Mouse (Mus musculus) heart, embryonic 13.5 days (tissue): ENCODE measurements around the gene Mdp1. TPM values are rescaled to one million over a fixed set of nuclear protein-coding genes. Genes with fewer than 3 reads are reported as not detected.

Experiments
- ATAC-seq: fragments of 200-750 bp; cut with Nextera tagmentation; 2 replicates; pipeline ENCODE4 v1.8.0; 2017; ENCODE audit warnings: moderate TSS enrichment; ENCODE audit not compliant: insufficient number of reproducible peaks, low FRiP score, low TSS enrichment; ENCODE audit errors: extremely low read depth
- H3K27ac ChIP-seq: fragments of 300-500 bp; sonication (generic); replicated peaks from 2 replicates; pipeline ENCODE4 v1.5.1; 2015; ENCODE audit warnings: moderate library complexity, mild to moderate bottlenecking, inconsistent platforms
- H3K27me3 ChIP-seq: fragments of 300-500 bp; sonication (generic); replicated peaks from 2 replicates; pipeline ENCODE4 v1.6.1; 2015; ENCODE audit warnings: mild to moderate bottlenecking, inconsistent platforms
- H3K36me3 ChIP-seq: fragments of 300-500 bp; sonication (generic); 2 replicates; pipeline ENCODE4 v1.6.1; 2015; ENCODE audit warnings: mild to moderate bottlenecking, inconsistent platforms
- H3K4me1 ChIP-seq: fragments of 300-500 bp; sonication (generic); 2 replicates; pipeline ENCODE4 v1.6.1; 2015; ENCODE audit warnings: inconsistent platforms
- H3K4me2 ChIP-seq: fragments of 300-500 bp; sonication (generic); 2 replicates; pipeline ENCODE4 v1.6.1; 2015; ENCODE audit warnings: inconsistent platforms, mild to moderate bottlenecking, moderate library complexity
- H3K4me3 ChIP-seq: fragments of 300-500 bp; sonication (generic); 2 replicates; pipeline ENCODE4 v1.5.1; 2015; ENCODE audit warnings: moderate library complexity, mild to moderate bottlenecking, inconsistent platforms
- H3K9ac ChIP-seq: fragments of 300-500 bp; sonication (generic); 2 replicates; pipeline ENCODE4 v1.6.1; 2015; ENCODE audit warnings: inconsistent platforms, mild to moderate bottlenecking, moderate library complexity
- H3K9me3 ChIP-seq: fragments of 300-500 bp; sonication (generic); 2 replicates; pipeline ENCODE4 v1.6.1; 2016; ENCODE audit warnings: inconsistent platforms
- WGBS: fragments of 180-500 bp; shearing (Covaris S2); methylation state at CpG from one replicate; pipeline ENCODE4 v1.1.7; 2015; ENCODE audit warnings: mixed read lengths; 5-methylcytosine and 5-hydroxymethylcytosine counted together
- polyA plus RNA-seq: library from polyadenylated mRNA; unstranded; fragments of >200 nt; fragmentation: Nextera tagmentation; extraction: Ambion mirVana; gene quantifications from 2 replicates; pipeline ENCODE4 v1.2.1, GENCODE M21; 2015

The Mdp1 gene
- polyA plus RNA-seq, 1 experiment from 2014 or later: 74.3 TPM

- Histone ChIP-seq H3K36me3 (no peaks in the 10 kb centered on the region), H3K4me3 (no peak overlapping the region), H3K27ac (no peak overlapping the region), H3K4me1 (peaks cover 36% of the 10 kb centered on the region), H3K9me3 (no peaks in the 10 kb centered on the region), H3K4me2 (no peak overlapping the region), H3K9ac (no peak overlapping the region), H3K27me3 (no peaks in the 10 kb centered on the region)
- WGBS: 59% methylated on average over 2 of the region's 2 CpGs
- no peak for ATAC-seq
Measured at GRCm38 (mm10) chr14:55615876-55616275, 44.4 kb downstream of the Mdp1 start.

DNA sequence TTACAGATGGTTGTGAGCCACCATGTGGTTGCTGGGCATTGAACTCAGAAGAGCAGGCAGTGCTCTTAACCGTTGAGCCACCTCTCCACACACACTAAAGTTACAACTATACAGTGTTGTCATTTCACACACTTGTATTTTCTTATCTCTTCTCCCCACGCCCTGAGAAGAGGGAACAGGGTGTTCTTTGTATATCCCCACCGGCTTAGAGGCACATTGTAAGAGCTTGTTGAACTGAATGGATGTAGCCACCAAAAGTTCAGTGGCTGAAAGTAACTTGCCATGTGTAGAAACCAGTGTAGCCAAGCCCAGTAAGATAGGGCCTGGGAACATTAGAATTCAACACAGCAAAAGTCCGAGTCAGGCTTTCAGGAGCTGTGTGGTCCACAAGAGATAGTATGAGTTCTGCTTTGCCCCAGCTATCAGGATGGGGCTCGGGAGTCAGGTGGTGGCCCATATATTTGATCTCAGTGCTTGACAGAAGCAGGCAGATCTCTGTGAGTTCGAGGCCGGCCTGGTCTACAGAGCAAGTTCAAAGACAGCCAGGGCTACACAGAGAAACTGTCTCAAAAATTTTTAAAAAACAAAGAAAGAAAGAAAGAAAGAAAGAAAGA is 45.6 kb downstream of the Mdp1 start:
- no peaks in the 10 kb centered on the region for H3K27me3 ChIP-seq
- WGBS: 48% methylated on average over 7 of the region's 7 CpGs

GRCm38 (mm10) chr14:55613346-55613745 is 47.0 kb downstream of the Mdp1 start:
- no peak overlapping the region for H3K27ac ChIP-seq
- ATAC-seq: no peak
- WGBS: 24% methylated on average over 6 of the region's 6 CpGs
- no peaks in the 10 kb centered on the region for H3K9me3 ChIP-seq
- H3K4me1 ChIP-seq: peaks cover 30% of the 10 kb centered on the region
- H3K4me2 ChIP-seq: no peak overlapping the region
- no peaks in the 10 kb centered on the region for H3K27me3 ChIP-seq
- peaks cover 23% of the 10 kb centered on the region for H3K36me3 ChIP-seq
- no peak overlapping the region for H3K4me3 ChIP-seq
- H3K9ac ChIP-seq: no peak overlapping the region

More for the DNA sequence above, 45.6 kb downstream of the Mdp1 start:
- Histone ChIP-seq H3K36me3 (peaks cover 10% of the 10 kb centered on the region), H3K4me1 (peaks cover 36% of the 10 kb centered on the region), H3K9ac (no peak overlapping the region), H3K4me2 (no peak overlapping the region), H3K9me3 (no peaks in the 10 kb centered on the region), H3K4me3 (no peak overlapping the region), H3K27ac (no peak overlapping the region)
- ATAC-seq: no peak

DNA sequence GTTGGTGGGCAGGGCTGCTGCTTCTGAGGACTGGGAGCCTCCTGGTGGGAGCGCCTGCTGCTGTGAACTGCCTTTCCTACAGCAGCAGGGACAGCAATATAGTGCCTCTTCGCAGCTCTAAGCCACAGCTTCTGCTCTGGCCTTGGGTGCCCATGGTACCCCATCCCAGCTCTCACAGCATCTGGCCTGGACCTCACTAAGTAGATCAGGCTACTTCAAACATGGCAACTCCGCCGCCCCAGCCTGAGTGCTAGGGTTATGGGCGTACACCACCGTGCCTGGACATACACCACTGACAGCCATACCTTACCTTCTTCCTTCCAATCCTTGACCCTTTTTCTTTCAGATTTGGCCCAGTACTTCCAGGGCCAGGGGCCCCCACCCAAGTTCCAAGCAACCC is 52.0 kb downstream of the Mdp1 start:
- Histone ChIP-seq H3K27ac (no peak overlapping the region), H3K9me3 (no peaks in the 10 kb centered on the region), H3K9ac (no peak overlapping the region), H3K27me3 (no peaks in the 10 kb centered on the region), H3K36me3 (peaks cover 61% of the 10 kb centered on the region), H3K4me1 (peaks cover 29% of the 10 kb centered on the region), H3K4me3 (no peak overlapping the region), H3K4me2 (no peak overlapping the region)
- WGBS: 92% methylated on average over 6 of the region's 6 CpGs
- no peak for ATAC-seq

Other genes starting within 250 kb of the Mdp1 start
- gene Dhrs4, start 181.8 kb downstream of the Mdp1 start, polyA plus RNA-seq: 64.7 and 68.9 TPM in 2 replicates
- gene Carmil3, start 169.9 kb downstream of the Mdp1 start, polyA plus RNA-seq: 1.9 TPM in 2 replicates
- gene Cpne6, start 150.1 kb downstream of the Mdp1 start, polyA plus RNA-seq: 0.43 and 0.47 TPM in 2 replicates
- not detected in 2 replicates for gene Nrl, start 135.5 kb downstream of the Mdp1 start, polyA plus RNA-seq
- 40.9 and 43.9 TPM in 2 replicates for gene Pck2, start 120.2 kb downstream of the Mdp1 start, polyA plus RNA-seq
- 60.0 and 66.2 TPM in 2 replicates for gene Dcaf11, start 100.5 kb downstream of the Mdp1 start, polyA plus RNA-seq
- 0.56 and 1.3 TPM in 2 replicates for gene A730061H03Rik, start 100.1 kb downstream of the Mdp1 start, polyA plus RNA-seq
- 100 and 109 TPM in 2 replicates for gene Fitm1, start 84.9 kb downstream of the Mdp1 start, polyA plus RNA-seq
- gene Psme1, start 82.4 kb downstream of the Mdp1 start, polyA plus RNA-seq: 212 and 219 TPM in 2 replicates
- gene Emc9, start 75.2 kb downstream of the Mdp1 start, polyA plus RNA-seq: 14.8 and 19.1 TPM in 2 replicates
- gene Psme2, start 69.4 kb downstream of the Mdp1 start, polyA plus RNA-seq: 191 and 205 TPM in 2 replicates
- gene Rnf31, start 68.8 kb downstream of the Mdp1 start, polyA plus RNA-seq: 12.5 and 15.2 TPM in 2 replicates
- gene Irf9, start 56.9 kb downstream of the Mdp1 start, polyA plus RNA-seq: 9.7 and 10.1 TPM in 2 replicates
- 13.4 and 15.1 TPM in 2 replicates for gene Rec8, start 42.5 kb downstream of the Mdp1 start, polyA plus RNA-seq
- 64.8 and 67.1 TPM in 2 replicates for gene Ipo4, start 24.6 kb downstream of the Mdp1 start, polyA plus RNA-seq
- 1.4 and 1.6 TPM in 2 replicates for gene Gm49378, start 22.6 kb downstream of the Mdp1 start, polyA plus RNA-seq
- gene Tm9sf1, start 16.7 kb downstream of the Mdp1 start, polyA plus RNA-seq: 77.8 and 81.5 TPM in 2 replicates
- 0.43 and 0.53 TPM in 2 replicates for gene Tssk4, start 10.3 kb downstream of the Mdp1 start, polyA plus RNA-seq
- gene Gmpr2, start 11.4 kb upstream of the Mdp1 start, polyA plus RNA-seq: 39.3 and 47.4 TPM in 2 replicates
- 471 and 507 TPM in 2 replicates for gene Nedd8, start 11.6 kb upstream of the Mdp1 start, polyA plus RNA-seq
- 30.9 and 32.1 TPM in 2 replicates for gene Tinf2, start 21.3 kb upstream of the Mdp1 start, polyA plus RNA-seq
- 0.23 and 0.25 TPM in 2 replicates for gene Tgm1, start 53.4 kb upstream of the Mdp1 start, polyA plus RNA-seq
- gene Rabggta, start 61.8 kb upstream of the Mdp1 start, polyA plus RNA-seq: 22.8 and 23.4 TPM in 2 replicates
- 54.8 and 66.9 TPM in 2 replicates for gene Dhrs1, start 85.2 kb upstream of the Mdp1 start, polyA plus RNA-seq
- 22.8 and 23.9 TPM in 2 replicates for gene Nop9, start 85.2 kb upstream of the Mdp1 start, polyA plus RNA-seq
- gene Cideb, start 98.0 kb upstream of the Mdp1 start, polyA plus RNA-seq: 1.2 and 2.1 TPM in 2 replicates
- gene Ltb4r2, start 100.9 kb upstream of the Mdp1 start, polyA plus RNA-seq: 0.25 and 0.27 TPM in 2 replicates
- 0.48 and 0.71 TPM in 2 replicates for gene Ltb4r1, start 105.5 kb upstream of the Mdp1 start, polyA plus RNA-seq
- gene Adcy4, start 123.6 kb upstream of the Mdp1 start, polyA plus RNA-seq: 17.7 TPM in 2 replicates
- gene Ripk3, start 128.4 kb upstream of the Mdp1 start, polyA plus RNA-seq: 18.8 and 20.6 TPM in 2 replicates
- gene Nfatc4, start 162.6 kb upstream of the Mdp1 start, polyA plus RNA-seq: 12.5 and 14.0 TPM in 2 replicates
- gene Nynrin, start 193.5 kb upstream of the Mdp1 start, polyA plus RNA-seq: 16.5 and 18.2 TPM in 2 replicates
- 0.27 and 0.31 TPM in 2 replicates for gene Cbln3, start 223.9 kb upstream of the Mdp1 start, polyA plus RNA-seq
- gene Khnyn, start 224.4 kb upstream of the Mdp1 start, polyA plus RNA-seq: 9.5 and 9.8 TPM in 2 replicates
- 48.2 and 51.6 TPM in 2 replicates for gene Sdr39u1, start 239.8 kb upstream of the Mdp1 start, polyA plus RNA-seq